Mouse (Mus musculus) midbrain, embryonic 15.5 days (tissue): ENCODE measurements at regions not wholly inside any gene's neighbourhood (a gene's known extent, or its start where the extent isn't known, plus 50 kb on each side); places are given as distances from the start of the nearest gene placed in this dataset.

Source experiments
- ATAC-seq: fragments of 200-750 bp; cut with Nextera tagmentation; replicated peaks from 2 replicates; pipeline ENCODE4 v1.8.0; 2017; ENCODE audit warnings: moderate TSS enrichment
- H3K27ac ChIP-seq: fragments of 300-500 bp; sonication (generic); 2 replicates; pipeline ENCODE4 v1.5.1; 2015; ENCODE audit warnings: mild to moderate bottlenecking, inconsistent platforms
- H3K27me3 ChIP-seq: fragments of 300-500 bp; sonication (generic); replicated peaks from 2 replicates; pipeline ENCODE4 v1.6.1; 2015; ENCODE audit warnings: inconsistent platforms
- H3K36me3 ChIP-seq: fragments of 300-500 bp; sonication (generic); replicated peaks from 2 replicates; pipeline ENCODE4 v1.6.1; 2015; ENCODE audit warnings: inconsistent platforms
- H3K4me1 ChIP-seq: fragments of 300-500 bp; sonication (generic); 2 replicates; pipeline ENCODE4 v1.6.1; 2015; ENCODE audit warnings: inconsistent platforms
- H3K4me2 ChIP-seq: fragments of 300-500 bp; sonication (generic); 2 replicates; pipeline ENCODE4 v1.6.1; 2015; ENCODE audit warnings: inconsistent platforms, mild to moderate bottlenecking, moderate library complexity
- H3K4me3 ChIP-seq: fragments of 300-500 bp; sonication (generic); 2 replicates; pipeline ENCODE4 v1.5.1; 2015; ENCODE audit warnings: mild to moderate bottlenecking, inconsistent platforms
- H3K9ac ChIP-seq: fragments of 300-500 bp; sonication (generic); 2 replicates; pipeline ENCODE4 v1.6.1; 2015; ENCODE audit warnings: mild to moderate bottlenecking, inconsistent platforms
- H3K9me3 ChIP-seq: fragments of 300-500 bp; sonication (generic); 2 replicates; pipeline ENCODE4 v1.6.1; 2016; ENCODE audit warnings: inconsistent platforms
- WGBS: fragments of 180-500 bp; shearing (Covaris S2); methylation state at CpG from one replicate; pipeline ENCODE4 v1.1.7; 2015; ENCODE audit warnings: mixed read lengths; 5-methylcytosine and 5-hydroxymethylcytosine counted together

GRCm38 (mm10) chr7:116808475-116808874 lies 304.3 kb downstream of the Nucb2 start:
- WGBS: 32% methylated on average over 3 of the region's 3 CpGs
- Histone ChIP-seq H3K4me3 (no peak overlapping the region), H3K4me1 (peaks cover 5% of the 10 kb centered on the region; the same call in 1 of the 2 replicates), H3K9ac (no peak overlapping the region), H3K27ac (no peak overlapping the region), H3K9me3 (no peaks in the 10 kb centered on the region), H3K27me3 (no peaks in the 10 kb centered on the region), H3K36me3 (no peaks in the 10 kb centered on the region), H3K4me2 (no peak overlapping the region)
- ATAC-seq: no peak; the same call in 1 of the 2 replicates

DNA sequence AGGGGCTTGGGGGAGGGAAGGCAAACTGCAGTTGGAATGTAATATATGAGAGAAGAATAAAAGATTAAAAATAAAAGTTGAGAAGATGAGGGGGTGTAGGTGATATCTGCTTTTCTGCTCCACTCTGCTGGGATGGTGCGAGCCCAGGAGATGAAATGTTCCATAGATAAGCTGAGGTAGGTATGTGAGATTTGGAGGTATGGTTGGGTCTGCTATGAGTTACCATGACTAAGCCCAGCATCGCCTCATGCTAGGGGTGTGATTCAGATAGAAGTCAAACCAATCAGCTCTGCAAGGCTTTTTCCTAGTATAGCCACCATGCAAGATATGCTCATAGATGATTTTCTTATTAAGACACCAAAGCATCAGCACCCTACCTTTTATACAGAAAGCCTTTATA lies 312.3 kb downstream of the Nucb2 start:
- no peaks in the 10 kb centered on the region for H3K27me3 ChIP-seq
- 89% methylated on average over 2 of the region's 2 CpGs for WGBS
- no peak overlapping the region for H3K27ac ChIP-seq
- no peak overlapping the region for H3K9ac ChIP-seq
- H3K36me3 ChIP-seq: no peaks in the 10 kb centered on the region
- H3K4me2 ChIP-seq: no peak overlapping the region
- H3K4me1 ChIP-seq: no peaks in the 10 kb centered on the region
- no peak for ATAC-seq
- H3K4me3 ChIP-seq: no peak overlapping the region
- H3K9me3 ChIP-seq: no peaks in the 10 kb centered on the region

- Histone ChIP-seq H3K9me3 (no peaks in the 10 kb centered on the region), H3K9ac (no peak overlapping the region), H3K27ac (no peak overlapping the region), H3K36me3 (no peaks in the 10 kb centered on the region), H3K4me1 (no peaks in the 10 kb centered on the region), H3K4me2 (no peak overlapping the region), H3K4me3 (no peak overlapping the region), H3K27me3 (no peaks in the 10 kb centered on the region)
- ATAC-seq: no peak
- 85% methylated on average over 7 of the region's 7 CpGs for WGBS
These were observed 313.8 kb downstream of the Nucb2 start for GRCm38 (mm10) chr7:116817991-116818390.

- Histone ChIP-seq H3K27me3 (no peaks in the 10 kb centered on the region), H3K4me3 (no peak overlapping the region), H3K27ac (no peak overlapping the region), H3K4me2 (no peak overlapping the region), H3K4me1 (no peaks in the 10 kb centered on the region), H3K9me3 (no peaks in the 10 kb centered on the region), H3K9ac (no peak overlapping the region), H3K36me3 (no peaks in the 10 kb centered on the region)
- ATAC-seq: no peak
- WGBS: 87% methylated on average over 5 of the region's 5 CpGs
These were observed 316.4 kb downstream of the Nucb2 start for GRCm38 (mm10) chr7:116820613-116821012.

DNA sequence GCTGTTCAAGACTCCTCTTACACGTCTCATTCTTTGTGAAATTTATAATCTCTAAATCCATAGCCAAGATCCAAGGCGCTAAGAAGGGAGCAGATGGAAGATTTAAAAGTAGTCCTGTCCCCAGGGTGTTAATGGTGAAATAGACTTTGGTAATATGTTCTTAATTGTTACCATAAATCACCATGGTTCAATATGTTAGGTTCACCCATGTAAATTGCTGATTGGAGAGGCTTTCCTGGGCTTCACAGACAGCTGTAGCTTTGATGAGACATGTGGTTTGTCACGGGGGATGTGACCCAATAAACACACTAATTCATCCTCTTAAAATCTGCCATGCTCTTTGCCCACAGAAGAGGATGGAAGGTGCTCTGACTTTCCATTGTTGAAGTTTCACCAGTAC lies 338.7 kb downstream of the Nucb2 start:
- 66% methylated on average over 3 of the region's 3 CpGs for WGBS
- Histone ChIP-seq H3K9ac (no peak overlapping the region), H3K27me3 (no peaks in the 10 kb centered on the region), H3K4me2 (no peak overlapping the region), H3K4me3 (no peak overlapping the region), H3K36me3 (no peaks in the 10 kb centered on the region), H3K27ac (no peak overlapping the region), H3K9me3 (no peaks in the 10 kb centered on the region), H3K4me1 (no peaks in the 10 kb centered on the region)
- no peak for ATAC-seq

DNA sequence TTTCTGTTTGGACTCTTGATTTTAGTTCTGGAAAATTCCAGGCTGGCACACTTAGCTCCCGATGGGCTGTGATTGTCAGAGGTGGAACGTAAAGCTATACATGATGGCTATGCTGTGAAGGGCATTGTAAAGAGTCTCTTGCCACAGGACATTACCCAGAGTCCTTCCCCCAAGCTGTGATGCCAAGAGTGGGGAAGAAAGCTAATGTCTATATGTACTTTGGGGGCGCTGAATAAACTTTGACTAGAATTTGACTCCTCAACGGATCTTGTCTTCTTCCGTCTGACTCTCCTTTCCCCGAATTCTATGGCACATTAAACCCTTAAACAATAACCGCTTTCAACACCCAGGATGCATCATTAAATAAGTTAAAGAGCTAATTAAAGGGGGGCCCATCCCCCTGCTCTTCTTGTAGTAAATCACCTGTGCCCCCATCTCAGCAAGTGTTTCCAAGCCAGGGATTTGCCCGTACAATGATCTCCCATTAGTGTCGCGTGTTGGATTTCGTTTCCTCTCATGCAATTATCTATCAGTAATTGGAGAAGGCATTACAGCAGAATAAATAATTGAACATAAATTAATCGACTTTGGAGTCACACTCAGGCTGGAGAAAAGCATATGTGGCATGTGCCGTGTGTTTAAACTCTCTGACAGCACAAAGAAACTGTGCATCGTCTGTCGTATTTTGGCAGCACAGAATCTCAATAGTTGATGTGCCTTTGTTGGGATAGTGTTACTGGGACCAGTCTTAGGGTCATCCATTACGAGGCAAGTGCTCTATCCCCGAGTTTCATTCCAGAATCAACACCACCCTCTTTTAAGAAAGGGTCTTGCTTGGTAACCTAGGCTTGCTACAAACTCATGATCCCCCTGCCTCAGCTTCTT lies 343.9 kb downstream of the Nucb2 start:
- Histone ChIP-seq H3K27ac (no peak overlapping the region), H3K27me3 (no peaks in the 10 kb centered on the region), H3K9me3 (no peaks in the 10 kb centered on the region), H3K4me2 (no peak overlapping the region), H3K36me3 (no peaks in the 10 kb centered on the region), H3K4me3 (no peak overlapping the region), H3K4me1 (no peaks in the 10 kb centered on the region), H3K9ac (no peak overlapping the region)
- no peak for ATAC-seq
- 82% methylated on average over 17 of the region's 17 CpGs for WGBS

GRCm38 (mm10) chr7:116853351-116853750 lies 349.2 kb downstream of the Nucb2 start:
- 93% methylated on average over 3 of the region's 3 CpGs for WGBS
- no peaks in the 10 kb centered on the region for H3K4me1 ChIP-seq
- no peaks in the 10 kb centered on the region for H3K36me3 ChIP-seq
- no peak overlapping the region for H3K27ac ChIP-seq
- H3K4me2 ChIP-seq: no peak overlapping the region
- no peak overlapping the region for H3K9ac ChIP-seq
- H3K4me3 ChIP-seq: no peak overlapping the region
- no peaks in the 10 kb centered on the region for H3K27me3 ChIP-seq
- no peak for ATAC-seq
- H3K9me3 ChIP-seq: no peaks in the 10 kb centered on the region

- Histone ChIP-seq H3K4me3 (no peak overlapping the region), H3K9ac (no peak overlapping the region), H3K4me1 (no peaks in the 10 kb centered on the region), H3K9me3 (no peaks in the 10 kb centered on the region), H3K27ac (no peak overlapping the region), H3K4me2 (no peak overlapping the region), H3K36me3 (no peaks in the 10 kb centered on the region), H3K27me3 (no peaks in the 10 kb centered on the region)
- ATAC-seq: no peak
- 84% methylated on average over 5 of the region's 5 CpGs for WGBS
These were observed 353.0 kb downstream of the Nucb2 start for GRCm38 (mm10) chr7:116857141-116857540.

DNA sequence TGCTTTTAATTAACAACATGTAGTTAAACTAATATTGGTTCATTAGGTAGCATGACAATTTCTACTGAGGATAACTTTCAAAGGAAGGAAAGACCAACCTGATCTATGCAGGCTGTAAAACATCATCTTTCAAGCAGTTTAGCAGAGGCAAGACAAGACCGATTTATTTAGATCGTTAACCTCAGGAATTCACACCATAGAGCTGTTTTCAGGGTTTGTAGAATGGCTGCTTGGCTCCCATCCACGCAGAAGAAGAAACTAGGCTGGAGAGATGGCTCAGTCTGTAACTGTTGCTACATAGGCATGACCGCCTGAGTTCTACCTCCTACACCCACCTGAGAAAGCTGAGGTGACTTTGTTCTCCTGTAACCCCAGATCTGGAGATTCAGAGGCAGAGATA lies 353.6 kb downstream of the Nucb2 start:
- H3K4me1 ChIP-seq: no peaks in the 10 kb centered on the region
- H3K36me3 ChIP-seq: no peaks in the 10 kb centered on the region
- no peak overlapping the region for H3K9ac ChIP-seq
- H3K9me3 ChIP-seq: no peaks in the 10 kb centered on the region
- ATAC-seq: no peak
- H3K27ac ChIP-seq: no peak overlapping the region
- H3K4me2 ChIP-seq: no peak overlapping the region
- WGBS: 89% methylated on average over 4 of the region's 4 CpGs
- no peaks in the 10 kb centered on the region for H3K27me3 ChIP-seq
- H3K4me3 ChIP-seq: no peak overlapping the region

GRCm38 (mm10) chr7:116882268-116882964 lies 378.2 kb downstream of the Nucb2 start:
- H3K9ac ChIP-seq: no peak overlapping the region
- H3K9me3 ChIP-seq: no peaks in the 10 kb centered on the region
- 65% methylated on average over 5 of the region's 5 CpGs for WGBS
- no peak for ATAC-seq
- H3K4me1 ChIP-seq: no peaks in the 10 kb centered on the region
- no peak overlapping the region for H3K4me3 ChIP-seq
- H3K27me3 ChIP-seq: no peaks in the 10 kb centered on the region
- H3K4me2 ChIP-seq: no peak overlapping the region
- no peak overlapping the region for H3K27ac ChIP-seq
- H3K36me3 ChIP-seq: no peaks in the 10 kb centered on the region

DNA sequence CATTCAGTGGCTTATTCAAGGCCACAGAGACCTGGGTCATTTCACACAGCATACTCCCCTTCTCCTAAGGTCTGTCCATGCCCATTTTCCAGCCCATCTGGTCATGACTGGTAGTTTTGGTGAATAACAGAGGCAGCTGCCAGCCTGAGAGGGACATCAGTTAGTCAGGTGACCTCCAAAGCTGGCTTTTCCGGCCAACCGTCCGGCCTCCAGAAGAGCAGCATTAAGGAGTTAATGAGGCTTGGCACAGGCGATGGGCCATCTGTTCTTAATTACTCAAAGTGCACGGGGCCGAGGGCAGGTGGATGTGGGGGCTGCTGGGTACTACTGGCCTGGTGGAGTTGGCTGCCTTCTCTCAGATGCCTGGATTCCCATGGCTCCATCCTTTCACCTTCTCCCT lies 389.7 kb downstream of the Nucb2 start:
- no peaks in the 10 kb centered on the region for H3K4me1 ChIP-seq
- 69% methylated on average over 6 of the region's 6 CpGs for WGBS
- H3K27ac ChIP-seq: no peak overlapping the region
- ATAC-seq: no peak
- no peak overlapping the region for H3K9ac ChIP-seq
- H3K9me3 ChIP-seq: no peaks in the 10 kb centered on the region
- H3K4me3 ChIP-seq: no peak overlapping the region
- H3K36me3 ChIP-seq: no peaks in the 10 kb centered on the region
- no peaks in the 10 kb centered on the region for H3K27me3 ChIP-seq
- H3K4me2 ChIP-seq: no peak overlapping the region

GRCm38 (mm10) chr7:116915797-116916196 lies 411.6 kb downstream of the Nucb2 start:
- no peak overlapping the region for H3K4me2 ChIP-seq
- whole genome bisulfite sequencing: 57% methylated on average over 6 of the region's 6 CpGs
- no peak overlapping the region for H3K9ac ChIP-seq
- H3K27me3 ChIP-seq: no peaks in the 10 kb centered on the region
- ATAC-seq: no peak
- no peak overlapping the region for H3K4me3 ChIP-seq
- H3K27ac ChIP-seq: no peak overlapping the region
- no peaks in the 10 kb centered on the region for H3K9me3 ChIP-seq
- no peaks in the 10 kb centered on the region for H3K4me1 ChIP-seq
- H3K36me3 ChIP-seq: no peaks in the 10 kb centered on the region
